Mouse (Mus musculus) forebrain, embryonic 15.5 days (tissue): ENCODE measurements around the gene Adamts12. TPM values are rescaled to one million over a fixed set of nuclear protein-coding genes. Genes with fewer than 3 reads are reported as not detected.

Source experiments
- ATAC-seq: fragments of 200-750 bp; cut with Nextera tagmentation; replicated peaks from 2 replicates; pipeline ENCODE4 v1.8.0; 2017; ENCODE audit warnings: mild to moderate bottlenecking, moderate TSS enrichment, moderate library complexity
- H3K27ac ChIP-seq: fragments of 300-500 bp; sonication (generic); replicated peaks from 2 replicates; pipeline ENCODE4 v1.5.1; 2015; ENCODE audit warnings: mild to moderate bottlenecking, inconsistent platforms
- H3K27me3 ChIP-seq: fragments of 300-500 bp; sonication (generic); 2 replicates; pipeline ENCODE4 v1.6.1; 2015; ENCODE audit warnings: inconsistent platforms
- H3K36me3 ChIP-seq: fragments of 300-500 bp; sonication (generic); 2 replicates; pipeline ENCODE4 v1.6.1; 2015; ENCODE audit warnings: mild to moderate bottlenecking, inconsistent platforms
- H3K4me1 ChIP-seq: fragments of 300-500 bp; sonication (generic); 2 replicates; pipeline ENCODE4 v1.6.1; 2015; ENCODE audit warnings: inconsistent platforms
- H3K4me2 ChIP-seq: fragments of 300-500 bp; sonication (generic); replicated peaks from 2 replicates; pipeline ENCODE4 v1.6.1; 2015; ENCODE audit warnings: mild to moderate bottlenecking, inconsistent platforms
- H3K4me3 ChIP-seq: fragments of 300-500 bp; sonication (generic); 2 replicates; pipeline ENCODE4 v1.5.1; 2015; ENCODE audit warnings: mild to moderate bottlenecking, inconsistent platforms
- H3K9ac ChIP-seq: fragments of 300-500 bp; sonication (generic); replicated peaks from 2 replicates; pipeline ENCODE4 v1.6.1; 2015; ENCODE audit warnings: mild to moderate bottlenecking, inconsistent platforms
- H3K9me3 ChIP-seq: fragments of 300-500 bp; sonication (generic); 2 replicates; pipeline ENCODE4 v1.6.1; 2016; ENCODE audit warnings: inconsistent platforms
- WGBS: fragments of 180-500 bp; shearing (Covaris S2); methylation state at CpG from one replicate; pipeline ENCODE4 v1.1.7; 2015; ENCODE audit warnings: mixed read lengths; 5-methylcytosine and 5-hydroxymethylcytosine counted together
- polyA plus RNA-seq: library from polyadenylated mRNA; unstranded; fragments of >200 nt; fragmentation: Nextera tagmentation; extraction: Ambion mirVana; gene quantifications from 2 replicates; pipeline ENCODE4 v1.2.1, GENCODE M21; 2015

Adamts12 gene
- polyA plus RNA-seq, 1 experiment from 2014 or later: 1.0 TPM

GRCm38 (mm10) chr15:11118371-11118770, 53.8 kb downstream of the Adamts12 start:
- no peak overlapping the region for H3K27ac ChIP-seq
- H3K36me3 ChIP-seq: no peaks in the 10 kb centered on the region
- no peak for ATAC-seq
- no peak overlapping the region for H3K9ac ChIP-seq
- no peak overlapping the region for H3K4me2 ChIP-seq
- no peak overlapping the region for H3K4me3 ChIP-seq
- H3K4me1 ChIP-seq: no peaks in the 10 kb centered on the region
- no peaks in the 10 kb centered on the region for H3K27me3 ChIP-seq
- H3K9me3 ChIP-seq: no peaks in the 10 kb centered on the region

DNA sequence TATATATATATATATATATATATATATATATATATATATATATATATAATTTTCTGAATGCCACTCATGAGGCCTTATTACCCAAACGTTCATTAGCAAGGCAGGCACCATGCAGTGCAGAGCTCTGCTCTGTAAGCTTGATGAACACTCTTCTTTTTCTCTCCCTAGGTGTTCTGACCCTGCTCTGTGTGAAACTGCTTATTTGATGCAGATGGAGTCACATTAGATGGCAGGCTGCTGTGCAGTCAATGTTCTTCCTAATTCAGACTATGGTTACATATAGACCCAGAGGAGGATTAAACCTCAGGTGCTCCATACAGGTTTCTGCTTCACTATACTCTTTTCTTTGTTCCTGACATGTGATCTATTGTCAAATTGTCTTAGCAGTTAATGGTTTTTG, 57.1 kb downstream of the Adamts12 start:
- no peak overlapping the region for H3K9ac ChIP-seq
- no peak overlapping the region for H3K27ac ChIP-seq
- H3K4me1 ChIP-seq: no peaks in the 10 kb centered on the region
- WGBS: 25% methylated on average over 1 of the region's 1 CpGs
- H3K27me3 ChIP-seq: no peaks in the 10 kb centered on the region
- no peaks in the 10 kb centered on the region for H3K9me3 ChIP-seq
- 0 out of 2 replicates have a peak, but pooled peaks have one; percentile 46 for ATAC-seq
- H3K36me3 ChIP-seq: no peaks in the 10 kb centered on the region
- H3K4me2 ChIP-seq: no peak overlapping the region
- no peak overlapping the region for H3K4me3 ChIP-seq

DNA sequence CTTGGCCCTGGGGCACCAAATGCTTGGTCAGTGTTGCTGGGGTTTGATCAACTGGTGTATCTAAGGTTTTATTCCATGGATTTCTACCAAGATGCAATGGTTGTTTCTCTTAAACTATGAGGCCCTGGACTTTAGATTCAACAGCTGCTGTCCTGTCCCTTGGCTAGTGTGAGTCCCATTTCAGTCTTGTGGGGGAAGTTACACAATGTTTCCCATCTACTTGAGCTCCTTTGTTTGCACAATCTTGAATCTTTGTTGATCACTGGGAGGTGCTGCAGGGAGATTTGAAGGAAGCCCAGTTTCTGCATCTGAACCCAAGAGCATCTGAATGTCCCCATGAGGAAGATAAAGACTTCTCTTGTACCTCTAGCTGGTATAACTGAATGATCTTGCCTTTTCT, 60.8 kb downstream of the Adamts12 start:
- Histone ChIP-seq H3K9me3 (no peaks in the 10 kb centered on the region), H3K27ac (no peak overlapping the region), H3K27me3 (no peaks in the 10 kb centered on the region), H3K36me3 (no peaks in the 10 kb centered on the region), H3K4me2 (no peak overlapping the region), H3K4me1 (no peaks in the 10 kb centered on the region), H3K9ac (no peak overlapping the region), H3K4me3 (no peak overlapping the region)
- ATAC-seq: no peak

DNA sequence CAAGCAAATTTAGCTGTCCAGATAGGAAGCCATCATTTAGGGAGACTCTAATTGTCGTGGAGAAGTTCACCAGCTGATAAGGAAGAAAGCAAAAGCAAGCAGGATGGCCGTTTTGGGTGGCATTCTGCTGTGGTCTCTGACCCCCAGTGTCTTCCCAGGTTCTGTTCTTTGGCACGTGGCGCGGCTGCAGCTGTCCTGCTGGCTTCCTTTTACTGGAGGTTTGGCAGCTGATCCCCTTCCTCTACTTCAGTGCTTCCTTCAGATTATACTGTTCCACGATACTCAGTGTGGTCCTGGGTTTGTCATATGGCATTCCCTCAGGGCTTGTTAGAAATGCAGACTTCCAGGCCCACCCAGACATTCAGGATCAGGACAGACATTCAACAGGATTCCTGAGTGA, 63.9 kb downstream of the Adamts12 start:
- Histone ChIP-seq H3K4me3 (no peak overlapping the region), H3K4me1 (no peaks in the 10 kb centered on the region), H3K9ac (no peak overlapping the region), H3K27ac (no peak overlapping the region), H3K9me3 (no peaks in the 10 kb centered on the region), H3K4me2 (no peak overlapping the region), H3K36me3 (no peaks in the 10 kb centered on the region), H3K27me3 (no peaks in the 10 kb centered on the region)
- ATAC-seq: no peak
- 72% methylated on average over 6 of the region's 6 CpGs for WGBS

DNA sequence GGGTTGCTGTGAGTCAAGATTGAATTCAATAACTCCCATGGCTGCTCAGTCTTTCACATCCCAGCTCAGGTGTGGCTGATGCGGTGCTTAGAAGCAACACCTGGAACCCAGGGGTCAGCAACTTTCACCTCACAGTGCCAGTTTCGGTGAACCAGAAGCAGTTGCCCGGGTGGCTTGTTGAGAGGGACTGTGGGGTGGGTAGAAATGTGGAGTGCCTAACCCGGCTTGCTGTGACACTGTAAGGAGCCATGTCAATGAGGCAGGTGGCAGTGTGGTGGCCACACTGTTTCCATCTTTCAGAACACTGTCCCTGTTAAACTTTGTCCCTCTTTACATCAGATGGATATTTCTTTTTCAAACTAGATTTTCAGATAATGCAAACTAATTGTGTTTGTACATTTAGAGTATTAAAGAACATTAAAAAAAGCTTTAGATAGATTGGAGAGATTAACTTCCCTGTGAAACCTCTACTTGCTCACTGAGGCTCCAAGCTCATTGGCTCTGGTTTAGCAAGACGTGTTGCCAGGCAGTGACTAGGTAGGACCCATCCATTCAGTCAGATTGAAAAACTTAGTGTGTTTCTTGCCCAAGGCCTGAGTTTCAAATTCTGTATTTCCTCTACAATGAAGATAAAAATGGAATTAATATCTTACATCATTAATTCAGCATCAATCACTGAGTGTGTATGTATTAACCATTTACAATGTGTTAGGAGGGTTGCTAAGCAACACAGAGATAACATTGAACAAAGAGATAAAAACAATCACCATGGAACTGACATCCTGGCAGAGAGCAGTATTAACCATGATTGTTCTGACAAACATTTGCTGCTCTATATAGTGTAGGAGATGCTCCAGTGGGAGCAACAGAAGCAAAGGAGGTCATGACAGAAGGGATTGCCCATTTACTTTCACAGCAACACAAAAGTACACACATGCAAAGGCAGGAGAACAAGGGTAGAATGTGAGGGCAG, 68.3 kb downstream of the Adamts12 start:
- Histone ChIP-seq H3K27me3 (no peaks in the 10 kb centered on the region), H3K9ac (no peak overlapping the region), H3K36me3 (no peaks in the 10 kb centered on the region), H3K27ac (no peak overlapping the region), H3K9me3 (no peaks in the 10 kb centered on the region), H3K4me3 (no peak overlapping the region), H3K4me1 (no peaks in the 10 kb centered on the region), H3K4me2 (no peak overlapping the region)
- WGBS: 92% methylated on average over 5 of the region's 5 CpGs
- ATAC-seq: 0 out of 2 replicates have a peak, but pooled peaks have one; percentile 41

DNA sequence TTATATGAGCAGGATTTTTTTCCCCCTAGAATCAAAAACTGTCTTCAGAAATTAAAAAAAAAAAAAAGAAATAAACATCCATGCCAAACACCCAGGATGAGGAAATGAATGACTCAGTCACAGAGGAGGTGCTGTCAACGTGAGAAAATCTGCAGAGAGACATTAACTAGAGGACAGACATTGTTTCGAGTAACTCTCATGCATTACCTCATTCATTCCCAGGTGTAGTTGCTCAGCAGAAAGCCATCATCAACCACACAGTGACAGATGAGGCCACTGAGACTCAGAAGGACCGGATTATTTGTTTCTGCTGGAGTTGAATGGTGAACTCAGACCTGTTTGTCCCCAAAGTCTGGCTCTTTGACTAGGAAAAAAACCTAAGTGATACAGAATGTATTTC, 81.0 kb downstream of the Adamts12 start:
- H3K9ac ChIP-seq: no peak overlapping the region
- H3K36me3 ChIP-seq: no peaks in the 10 kb centered on the region
- H3K27me3 ChIP-seq: no peaks in the 10 kb centered on the region
- no peaks in the 10 kb centered on the region for H3K4me1 ChIP-seq
- 66% methylated on average over 3 of the region's 3 CpGs for WGBS
- ATAC-seq: no peak
- H3K4me2 ChIP-seq: no peak overlapping the region
- H3K4me3 ChIP-seq: no peak overlapping the region
- no peak overlapping the region for H3K27ac ChIP-seq
- H3K9me3 ChIP-seq: no peaks in the 10 kb centered on the region

- Histone ChIP-seq H3K4me1 (no peaks in the 10 kb centered on the region), H3K27ac (no peak overlapping the region), H3K4me3 (no peak overlapping the region), H3K9me3 (no peaks in the 10 kb centered on the region), H3K4me2 (no peak overlapping the region), H3K27me3 (no peaks in the 10 kb centered on the region), H3K9ac (no peak overlapping the region), H3K36me3 (no peaks in the 10 kb centered on the region)
- WGBS: 81% methylated on average over 6 of the region's 6 CpGs
- no peak for ATAC-seq
Observed at GRCm38 (mm10) chr15:11159386-11159785, 94.8 kb downstream of the Adamts12 start.

DNA sequence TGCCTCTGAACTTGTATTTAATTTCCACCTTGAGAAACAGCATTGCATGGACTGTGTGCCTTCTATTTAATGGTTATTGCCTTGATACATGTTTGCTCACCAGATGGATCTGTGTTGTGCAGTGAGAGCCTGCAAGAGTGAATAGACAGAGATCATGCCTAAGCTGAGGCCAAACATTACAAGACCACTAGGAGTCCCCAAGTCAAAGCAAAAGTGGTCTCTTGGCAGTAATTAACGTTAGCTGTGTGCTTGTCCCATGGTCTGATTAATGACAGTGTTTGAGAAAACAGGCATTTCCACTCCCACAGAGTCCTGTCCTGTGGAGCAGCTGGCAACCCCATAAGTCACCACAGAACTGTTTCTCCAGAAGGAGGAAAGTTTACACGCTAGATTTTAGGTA, 96.2 kb downstream of the Adamts12 start:
- no peaks in the 10 kb centered on the region for H3K9me3 ChIP-seq
- ATAC-seq: no peak

GRCm38 (mm10) chr15:11165883-11166282, 101.3 kb downstream of the Adamts12 start:
- no peak overlapping the region for H3K27ac ChIP-seq
- no peak overlapping the region for H3K4me3 ChIP-seq
- 79% methylated on average over 3 of the region's 3 CpGs for WGBS
- H3K9ac ChIP-seq: no peak overlapping the region
- no peaks in the 10 kb centered on the region for H3K9me3 ChIP-seq
- no peak overlapping the region for H3K4me2 ChIP-seq
- no peaks in the 10 kb centered on the region for H3K27me3 ChIP-seq
- H3K4me1 ChIP-seq: no peaks in the 10 kb centered on the region
- no peaks in the 10 kb centered on the region for H3K36me3 ChIP-seq
- ATAC-seq: no peak

More for the DNA sequence above, 96.2 kb downstream of the Adamts12 start:
- H3K4me3 ChIP-seq: no peak overlapping the region
- H3K27ac ChIP-seq: no peak overlapping the region
- no peaks in the 10 kb centered on the region for H3K36me3 ChIP-seq
- no peaks in the 10 kb centered on the region for H3K4me1 ChIP-seq
- no peaks in the 10 kb centered on the region for H3K27me3 ChIP-seq
- WGBS: 62% methylated on average over 2 of the region's 2 CpGs
- H3K9ac ChIP-seq: no peak overlapping the region
- H3K4me2 ChIP-seq: no peak overlapping the region

DNA sequence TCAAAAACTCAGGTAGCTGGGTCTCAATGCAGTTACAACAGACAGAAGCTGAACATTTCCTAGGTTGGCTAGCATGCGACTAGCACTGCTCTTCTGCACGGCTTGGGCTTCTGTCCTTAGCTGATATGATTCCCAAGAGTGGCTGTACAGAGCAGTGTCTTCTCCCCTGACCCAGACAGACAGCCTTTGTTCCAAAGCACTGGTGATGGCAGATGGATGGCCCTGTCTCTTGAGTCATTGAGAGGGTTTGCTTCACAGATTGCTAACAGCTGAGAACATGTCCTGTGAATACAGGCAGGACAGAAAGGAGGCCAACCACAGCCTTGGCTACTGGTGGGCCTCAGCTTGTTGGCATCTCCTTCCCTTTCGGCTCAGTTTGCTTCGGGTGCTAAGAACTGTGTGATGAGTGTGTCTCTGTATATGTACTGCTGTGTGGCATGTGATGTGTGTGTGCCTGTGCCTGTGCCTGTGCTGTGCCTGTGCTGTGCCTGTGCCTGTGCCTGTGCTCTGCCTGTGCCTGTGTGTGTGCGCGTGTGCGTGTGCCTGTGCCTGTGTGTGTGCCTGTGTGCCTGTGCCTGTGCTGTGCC, 109.4 kb downstream of the Adamts12 start:
- WGBS: 93% methylated on average over 7 of the region's 7 CpGs
- Histone ChIP-seq H3K27ac (no peak overlapping the region), H3K4me1 (no peaks in the 10 kb centered on the region), H3K4me3 (no peak overlapping the region), H3K4me2 (no peak overlapping the region), H3K9me3 (no peaks in the 10 kb centered on the region), H3K9ac (no peak overlapping the region), H3K27me3 (no peaks in the 10 kb centered on the region), H3K36me3 (no peaks in the 10 kb centered on the region)
- ATAC-seq: no peak

- no peak overlapping the region for H3K4me3 ChIP-seq
- WGBS: 84% methylated on average over 13 of the region's 13 CpGs
- 0 out of 2 replicates have a peak, but pooled peaks have one; percentile 11 for ATAC-seq
Observed at GRCm38 (mm10) chr15:11174842-11175241, 110.3 kb downstream of the Adamts12 start.

GRCm38 (mm10) chr15:11177448-11177847, 112.9 kb downstream of the Adamts12 start:
- H3K9me3 ChIP-seq: no peaks in the 10 kb centered on the region
- H3K27me3 ChIP-seq: no peaks in the 10 kb centered on the region
- H3K27ac ChIP-seq: no peak overlapping the region
- no peak overlapping the region for H3K9ac ChIP-seq
- H3K4me2 ChIP-seq: no peak overlapping the region
- no peaks in the 10 kb centered on the region for H3K4me1 ChIP-seq
- no peaks in the 10 kb centered on the region for H3K36me3 ChIP-seq
- no peak for ATAC-seq
- H3K4me3 ChIP-seq: no peak overlapping the region
- WGBS: 27% methylated on average over 9 of the region's 9 CpGs

More at GRCm38 (mm10) chr15:11174842-11175241, 110.3 kb downstream of the Adamts12 start:
- Histone ChIP-seq H3K36me3 (no peaks in the 10 kb centered on the region), H3K9ac (no peak overlapping the region), H3K27ac (no peak overlapping the region), H3K27me3 (no peaks in the 10 kb centered on the region), H3K4me1 (no peaks in the 10 kb centered on the region), H3K4me2 (no peak overlapping the region), H3K9me3 (no peaks in the 10 kb centered on the region)
